Mouse (Mus musculus): ENCODE data around the gene Dpy19l1.
A peak's percentile ranks its signal among the peaks of the same experiment; 100 is the strongest.

Gene Dpy19l1

DNA sequence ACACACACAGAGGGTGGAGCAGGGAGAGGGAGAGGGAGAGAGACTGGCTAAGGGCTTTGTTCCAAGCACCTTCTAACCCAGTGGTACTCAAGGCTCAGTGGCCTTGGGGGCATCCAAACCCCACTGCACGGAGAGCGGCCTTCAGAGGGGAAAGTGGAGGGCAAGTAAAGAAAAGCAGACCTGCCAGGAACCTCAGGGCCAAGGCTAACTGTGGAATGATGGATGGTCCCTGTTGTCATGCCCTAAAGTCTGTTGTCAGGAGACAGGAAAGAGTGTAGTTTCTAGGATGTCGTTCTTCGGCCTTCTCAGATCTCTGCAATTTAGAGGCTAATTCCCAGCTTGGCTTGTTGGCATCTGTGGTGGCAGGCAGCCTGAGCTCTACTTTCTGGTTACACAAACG is 32.8 kb downstream of the Dpy19l1 start:
- DNase-seq (ENCODE audit: low spot score in 2 of 2) = no peak

- DNase-seq (ENCODE audit: low spot score in 2 of 2) = no peak
Observed at GRCm38 (mm10) chr9:24467186-24467585, 35.8 kb downstream of the Dpy19l1 start.

DNA sequence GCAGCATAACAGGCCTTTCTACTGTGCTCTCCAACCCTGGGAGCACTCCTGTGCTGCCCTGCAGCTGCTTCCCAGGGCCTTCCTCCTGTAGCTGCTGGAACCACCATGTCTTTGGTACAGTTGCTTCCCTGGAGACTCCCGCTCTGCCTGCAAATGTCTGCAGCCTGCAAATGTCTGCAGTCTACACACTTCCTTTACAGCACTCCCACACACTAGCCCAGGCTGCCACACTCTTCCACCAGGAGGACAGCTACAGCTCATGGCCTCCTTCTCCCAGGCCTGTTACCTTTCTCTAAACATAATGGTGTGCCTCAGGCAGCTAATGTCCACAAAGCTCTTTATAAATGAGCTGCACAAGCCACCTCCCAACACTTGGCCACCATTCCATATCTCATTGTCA is 36.3 kb downstream of the Dpy19l1 start:
- no peak for DNase-seq (ENCODE audit: low spot score in 2 of 2)

DNA sequence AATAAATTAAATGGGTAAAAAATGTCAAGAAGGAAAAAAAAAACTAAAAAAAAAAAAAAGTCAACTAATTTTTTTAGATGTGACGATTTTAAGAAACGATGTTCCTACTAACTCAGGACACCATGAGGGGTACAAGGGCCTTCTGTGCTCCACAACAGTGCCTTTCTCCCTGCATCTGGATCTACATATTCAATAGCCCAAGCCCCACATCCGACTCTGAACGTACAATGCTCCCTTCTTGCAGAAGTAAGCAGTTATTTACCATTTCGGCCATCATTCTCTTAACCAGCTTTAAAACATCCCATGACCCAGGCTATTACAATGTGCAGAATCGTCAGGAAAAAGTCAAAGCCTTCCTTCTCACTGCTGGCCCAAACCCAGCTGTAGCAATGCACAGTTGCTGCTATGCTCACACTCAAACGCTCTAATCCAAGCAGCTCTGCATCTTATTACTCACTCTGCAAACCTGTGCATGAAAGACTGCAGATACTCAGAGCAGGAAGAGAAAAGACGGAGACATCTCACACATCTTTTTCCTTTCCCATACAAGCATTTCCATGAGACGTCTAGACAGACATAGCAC is 41.5 kb downstream of the Dpy19l1 start:
- no peak for DNase-seq (ENCODE audit: low spot score in 2 of 2)

DNA sequence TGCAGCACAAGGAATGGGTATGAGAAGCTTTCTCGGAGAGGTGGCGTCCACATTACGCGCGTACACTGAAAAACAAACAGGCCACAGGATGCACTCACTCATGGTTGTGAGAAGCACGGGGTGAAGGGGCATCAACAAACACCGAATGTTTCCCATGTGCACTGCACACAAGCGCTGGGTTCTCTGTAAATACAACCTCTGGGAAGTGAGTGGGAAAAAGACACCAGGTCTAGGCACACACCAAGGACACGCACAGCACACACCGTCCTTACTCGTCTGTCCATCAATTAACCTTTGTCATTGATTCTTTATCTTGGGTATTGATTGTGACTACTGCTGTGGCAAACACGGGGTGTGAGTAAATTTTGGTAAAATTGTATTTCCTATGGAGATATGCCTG is 49.1 kb downstream of the Dpy19l1 start:
- DNase-seq (ENCODE audit: low spot score in 2 of 2) = no peak

GRCm38 (mm10) chr9:24450976-24451375 is 52.0 kb downstream of the Dpy19l1 start:
- no peak for DNase-seq (ENCODE audit: low spot score in 2 of 2)

DNA sequence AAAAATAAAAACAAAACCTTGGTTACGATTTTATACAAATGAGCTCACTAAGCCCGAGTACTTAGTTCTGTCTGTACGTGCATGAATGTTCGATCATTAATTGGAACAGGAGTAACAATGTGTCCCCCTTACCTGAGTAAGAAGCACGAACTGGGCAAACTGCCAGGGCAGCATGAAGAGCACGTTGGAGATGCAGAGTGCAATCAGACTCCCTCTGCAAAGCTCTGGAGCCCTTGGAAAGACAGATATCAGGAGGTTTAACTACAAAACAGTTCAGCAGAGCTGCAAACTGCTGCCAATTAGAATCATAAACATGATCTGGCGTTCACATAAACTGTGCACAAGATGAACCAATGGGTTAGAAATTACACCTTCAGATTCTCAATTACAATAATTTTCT is 52.4 kb downstream of the Dpy19l1 start:
- DNase-seq (ENCODE audit: low spot score in 2 of 2) = no peak

DNA sequence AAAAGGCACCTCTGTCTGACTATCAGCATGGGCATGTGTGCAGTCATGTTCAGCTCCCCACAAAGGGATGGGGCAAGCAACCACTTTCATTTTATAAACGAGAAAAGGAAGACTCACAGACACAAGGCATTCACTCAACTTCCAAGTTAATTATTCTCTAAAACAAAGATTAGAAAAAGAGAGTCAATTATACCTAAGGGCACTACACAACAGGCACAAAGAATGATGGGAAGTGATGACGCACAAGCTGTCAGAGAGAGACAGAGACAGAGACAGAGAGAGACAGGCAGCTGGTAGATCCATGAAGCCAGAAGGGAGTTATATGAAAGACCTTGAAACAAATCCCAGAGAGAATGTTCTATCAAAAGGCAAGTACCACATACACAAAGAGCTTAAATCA is 68.0 kb downstream of the Dpy19l1 start:
- DNase-seq (ENCODE audit: low spot score in 2 of 2) = no peak

GRCm38 (mm10) chr9:24429721-24430120 is 73.2 kb downstream of the Dpy19l1 start:
- DNase-seq (ENCODE audit: low spot score in 2 of 2) = no peak

DNA sequence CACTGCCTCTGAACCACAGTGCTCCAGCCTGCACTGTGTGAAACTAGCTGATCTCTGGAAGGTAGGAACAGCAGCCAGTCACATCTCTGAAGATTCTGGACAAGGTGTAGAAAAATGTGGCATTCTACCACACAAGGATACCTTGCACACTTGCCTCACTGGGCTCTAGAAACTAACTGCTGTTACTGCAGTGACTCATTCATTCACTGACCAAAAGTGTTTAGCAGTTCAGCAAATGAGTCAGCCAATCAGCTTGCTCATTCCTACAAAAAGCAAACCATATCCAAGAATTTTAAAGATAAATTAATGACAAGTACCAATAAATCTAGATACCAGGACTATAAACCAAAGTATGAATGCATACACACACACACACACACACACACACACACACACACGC is 77.3 kb downstream of the Dpy19l1 start:
- no peak for DNase-seq (ENCODE audit: low spot score in 2 of 2)

DNA sequence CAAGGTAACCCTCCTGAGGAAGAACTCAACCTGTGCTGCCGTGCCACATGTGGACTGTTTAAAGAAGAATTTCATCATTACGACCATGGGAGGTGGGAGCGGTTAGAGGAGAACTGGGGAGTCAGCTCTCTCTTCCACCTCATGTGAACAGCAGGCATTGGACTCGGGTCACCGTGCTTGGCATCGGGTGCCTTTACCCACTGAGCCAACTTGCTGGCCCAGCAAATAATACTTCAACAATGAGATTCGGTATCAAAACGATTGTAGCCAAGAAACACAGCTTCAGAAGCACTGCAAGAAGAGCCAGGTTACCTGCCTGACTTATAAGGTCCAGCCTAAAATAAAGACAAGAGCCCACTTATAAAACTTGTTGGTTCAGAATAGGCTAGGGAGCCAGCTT is 79.7 kb downstream of the Dpy19l1 start:
- DNase-seq (ENCODE audit: low spot score in 2 of 2) = no peak

GRCm38 (mm10) chr9:24421888-24422287 is 81.1 kb downstream of the Dpy19l1 start:
- DNase-seq (ENCODE audit: low spot score in 2 of 2) = no peak

DNA sequence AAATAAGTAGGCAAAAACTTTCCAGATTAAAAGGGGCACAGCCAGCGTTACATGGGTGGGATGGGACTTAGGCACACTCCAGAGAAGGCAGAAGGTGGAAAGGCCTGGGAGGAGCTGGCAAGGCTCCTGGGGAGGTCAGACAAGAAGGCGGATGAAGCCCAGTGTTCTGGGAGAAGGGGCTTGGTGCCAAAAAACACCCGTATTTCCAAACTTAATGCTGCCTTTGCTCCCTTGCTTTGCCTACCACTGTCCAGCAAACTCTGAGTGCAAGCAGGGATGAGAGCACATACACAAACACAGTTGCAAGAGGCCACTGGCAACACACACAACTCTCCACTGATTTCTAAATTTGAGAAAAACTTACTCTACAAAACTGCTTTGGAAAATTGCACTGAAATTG is 81.7 kb downstream of the Dpy19l1 start:
- DNase-seq (ENCODE audit: low spot score in 2 of 2) = no peak

- DNase-seq (ENCODE audit: low spot score in 2 of 2) = no peak
Observed at GRCm38 (mm10) chr9:24420144-24420543, 82.8 kb downstream of the Dpy19l1 start.

GRCm38 (mm10) chr9:24418281-24418680 is 84.7 kb downstream of the Dpy19l1 start:
- no peak for DNase-seq (ENCODE audit: low spot score in 2 of 2)

GRCm38 (mm10) chr9:24411483-24411882 is 91.5 kb downstream of the Dpy19l1 start:
- DNase-seq (ENCODE audit: low spot score in 2 of 2) = no peak

GRCm38 (mm10) chr9:24410439-24410838 is 92.5 kb downstream of the Dpy19l1 start:
- DNase-seq (ENCODE audit: low spot score in 2 of 2) = no peak

DNA sequence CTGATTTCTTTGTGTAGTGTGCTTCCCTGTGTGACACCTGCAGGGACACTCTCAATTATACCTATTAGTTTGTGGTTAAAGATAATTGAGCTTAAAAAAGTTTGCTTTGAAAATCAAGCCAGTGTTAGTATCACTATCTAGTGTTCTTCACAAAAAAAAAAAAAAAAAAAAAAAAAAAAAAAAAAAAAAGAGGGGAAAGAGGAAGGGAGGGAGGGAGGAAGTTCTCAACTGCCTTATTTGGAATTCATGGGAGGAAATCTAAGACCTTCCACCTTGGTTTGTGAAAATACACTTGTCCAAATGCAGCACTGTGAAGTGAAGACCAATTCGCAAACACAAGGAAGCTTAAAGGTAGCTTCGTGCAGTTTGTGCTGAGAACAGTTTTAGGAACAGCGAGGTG is 94.9 kb downstream of the Dpy19l1 start:
- no peak for DNase-seq (ENCODE audit: low spot score in 2 of 2)

- DNase-seq (ENCODE audit: low spot score in 2 of 2) = peak in 1 of 2 experiments; percentile 15
Observed at GRCm38 (mm10) chr9:24394146-24394545, 108.8 kb downstream of the Dpy19l1 start.

DNA sequence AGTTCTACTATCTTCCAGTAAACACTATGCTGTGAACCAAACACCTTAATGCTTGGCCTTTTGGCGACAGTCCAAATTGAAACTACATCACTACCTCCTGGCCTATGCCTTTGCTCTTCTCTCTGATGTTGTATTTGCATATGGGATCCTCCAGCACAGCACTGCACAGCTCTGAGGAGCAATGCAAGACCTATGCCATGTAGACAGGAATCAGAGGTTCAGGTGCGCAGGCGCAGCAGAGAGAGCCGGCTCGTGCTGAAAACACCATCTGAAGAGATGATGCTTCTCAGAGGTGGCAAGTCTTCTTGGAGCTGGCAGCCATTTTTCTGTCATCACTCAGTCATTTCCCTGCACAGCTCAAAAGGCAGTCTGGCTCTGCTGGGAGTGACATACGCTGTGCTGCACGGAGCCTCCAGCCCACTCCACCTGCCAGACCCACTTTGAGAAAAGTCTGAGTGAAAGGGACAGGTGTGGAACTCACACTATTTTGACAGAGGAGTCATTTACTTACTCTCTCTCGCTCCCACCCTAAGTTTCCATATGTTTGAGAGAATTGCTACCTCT is 112.1 kb downstream of the Dpy19l1 start:
- DNase-seq (ENCODE audit: low spot score in 2 of 2) = peak in 1 of 2 experiments; percentile 45

GRCm38 (mm10) chr9:24387230-24387629 is 115.7 kb downstream of the Dpy19l1 start:
- peak in 1 of 2 experiments; percentile 31 for DNase-seq (ENCODE audit: low spot score in 2 of 2)

DNA sequence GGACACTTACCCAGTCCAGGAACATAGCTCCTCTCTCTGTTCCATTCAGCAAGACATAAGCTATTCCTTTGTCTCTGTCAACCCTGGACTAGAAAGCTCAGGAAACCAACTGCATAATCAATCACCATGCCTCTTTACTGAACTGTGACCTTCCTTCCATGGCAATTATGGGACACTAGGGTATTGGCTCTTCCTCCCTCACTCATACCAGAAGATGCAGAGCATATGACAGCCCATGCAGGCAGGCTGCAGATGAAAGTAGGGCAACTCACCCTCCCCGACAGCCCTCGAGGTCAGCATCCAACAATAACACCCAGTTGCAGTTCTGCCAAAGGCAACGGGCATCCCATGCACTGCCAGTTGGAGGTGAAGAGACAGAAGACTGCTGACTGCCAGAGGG is 123.6 kb downstream of the Dpy19l1 start:
- DNase-seq (ENCODE audit: low spot score in 2 of 2) = no peak

DNA sequence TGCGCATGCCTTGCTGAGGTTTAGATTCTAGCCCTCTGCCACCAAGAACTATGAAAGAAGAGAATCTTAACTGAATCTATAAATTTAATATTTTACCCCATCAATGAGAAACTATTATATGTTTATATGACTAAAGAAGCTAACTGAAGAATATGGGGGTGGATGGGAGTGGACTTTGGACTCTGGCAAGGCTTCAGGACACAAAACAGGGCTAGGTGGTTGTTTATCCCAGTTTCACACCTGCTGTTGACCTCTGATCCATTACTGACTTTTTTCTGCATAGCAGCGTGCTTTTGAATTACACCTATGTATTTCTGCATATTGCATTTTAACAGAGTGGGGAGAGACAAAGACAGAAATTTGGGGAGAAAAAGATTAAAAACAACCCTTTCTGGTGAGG is 124.1 kb downstream of the Dpy19l1 start:
- DNase-seq (ENCODE audit: low spot score in 2 of 2) = no peak
